Mouse (Mus musculus): ENCODE measurements around the gene Akap1. TPM values are rescaled to one million over a fixed set of nuclear protein-coding genes. Genes with fewer than 3 reads are reported as not detected.

Gene Akap1
- polyA plus RNA-seq, 1 experiment from 2014 or later: 24.6 TPM

GRCm38 (mm10) chr11:88840292-88840691, 24.1 kb downstream of the Akap1 start:
- ATAC-seq (ENCODE audit: insufficient read depth, low FRiP score, low read depth): no peak
- H3K27me3 ChIP-seq (replicated peaks): no peaks in the 10 kb centered on the region
- H3K9me3 ChIP-seq: no peaks in the 10 kb centered on the region
- peaks cover 6% of the 10 kb centered on the region; the same call in 1 of the 2 replicates for H3K4me1 ChIP-seq
- H3K36me3 ChIP-seq: peaks cover 33% of the 10 kb centered on the region
- no peak overlapping the region for H3K4me3 ChIP-seq (replicated peaks)
- H3K9ac ChIP-seq: no peak overlapping the region
- 73% methylated on average over 8 of the region's 8 CpGs for WGBS
- H3K4me2 ChIP-seq: no peak overlapping the region
- no peak overlapping the region for H3K27ac ChIP-seq

GRCm38 (mm10) chr11:88839379-88839778, 25.0 kb downstream of the Akap1 start:
- Histone ChIP-seq H3K4me3 (replicated peaks) (no peak overlapping the region), H3K9me3 (no peaks in the 10 kb centered on the region), H3K4me2 (no peak overlapping the region), H3K4me1 (peaks cover 6% of the 10 kb centered on the region; the same call in 1 of the 2 replicates), H3K9ac (no peak overlapping the region), H3K27me3 (replicated peaks) (no peaks in the 10 kb centered on the region), H3K27ac (no peak overlapping the region), H3K36me3 (peaks cover 31% of the 10 kb centered on the region)
- no peak for ATAC-seq (ENCODE audit: insufficient read depth, low FRiP score, low read depth)
- 86% methylated on average over 6 of the region's 6 CpGs for WGBS

GRCm38 (mm10) chr11:88838630-88839029, 25.8 kb downstream of the Akap1 start:
- Histone ChIP-seq H3K4me3 (replicated peaks) (no peak overlapping the region), H3K27me3 (replicated peaks) (no peaks in the 10 kb centered on the region), H3K9ac (no peak overlapping the region), H3K36me3 (peaks cover 30% of the 10 kb centered on the region), H3K9me3 (no peaks in the 10 kb centered on the region), H3K4me1 (peaks cover 6% of the 10 kb centered on the region; the same call in 1 of the 2 replicates), H3K27ac (no peak overlapping the region), H3K4me2 (no peak overlapping the region)
- 90% methylated on average over 13 of the region's 13 CpGs for WGBS
- ATAC-seq (ENCODE audit: insufficient read depth, low FRiP score, low read depth): no peak

GRCm38 (mm10) chr11:88834606-88835005, 29.8 kb downstream of the Akap1 start:
- Histone ChIP-seq H3K4me2 (no peak overlapping the region), H3K4me3 (replicated peaks) (no peak overlapping the region), H3K9ac (no peak overlapping the region), H3K4me1 (no peaks in the 10 kb centered on the region), H3K27me3 (replicated peaks) (no peaks in the 10 kb centered on the region), H3K36me3 (peaks cover 41% of the 10 kb centered on the region), H3K27ac (no peak overlapping the region), H3K9me3 (no peaks in the 10 kb centered on the region)
- no peak for ATAC-seq (ENCODE audit: insufficient read depth, low FRiP score, low read depth)
- whole genome bisulfite sequencing: 92% methylated on average over 11 of the region's 11 CpGs

- Histone ChIP-seq H3K36me3 (peaks cover 43% of the 10 kb centered on the region), H3K9me3 (no peaks in the 10 kb centered on the region)
- no peak for ATAC-seq (ENCODE audit: insufficient read depth, low FRiP score, low read depth)
Observed at GRCm38 (mm10) chr11:88834134-88834533, 30.3 kb downstream of the Akap1 start.

GRCm38 (mm10) chr11:88833099-88833498, 31.3 kb downstream of the Akap1 start:
- Histone ChIP-seq H3K36me3 (peaks cover 37% of the 10 kb centered on the region), H3K4me2 (no peak overlapping the region), H3K27me3 (replicated peaks) (no peaks in the 10 kb centered on the region), H3K9me3 (no peaks in the 10 kb centered on the region), H3K4me3 (replicated peaks) (no peak overlapping the region), H3K27ac (0 out of 2 replicates have a peak overlapping the region, but pooled peaks have one; percentile 37), H3K4me1 (no peaks in the 10 kb centered on the region), H3K9ac (no peak overlapping the region)
- peak; percentile 90 for ATAC-seq (ENCODE audit: insufficient read depth, low FRiP score, low read depth)
- 51% methylated on average over 4 of the region's 4 CpGs for WGBS

More at GRCm38 (mm10) chr11:88834134-88834533, 30.3 kb downstream of the Akap1 start:
- H3K27ac ChIP-seq: no peak overlapping the region
- no peaks in the 10 kb centered on the region for H3K27me3 ChIP-seq (replicated peaks)
- no peak overlapping the region for H3K9ac ChIP-seq
- no peak overlapping the region for H3K4me2 ChIP-seq
- no peak overlapping the region for H3K4me3 ChIP-seq (replicated peaks)
- WGBS: 89% methylated on average over 14 of the region's 14 CpGs
- H3K4me1 ChIP-seq: no peaks in the 10 kb centered on the region

- H3K4me3 ChIP-seq (replicated peaks): no peak overlapping the region
- no peak for ATAC-seq (ENCODE audit: insufficient read depth, low FRiP score, low read depth)
- H3K9ac ChIP-seq: no peak overlapping the region
- H3K9me3 ChIP-seq: no peaks in the 10 kb centered on the region
- no peaks in the 10 kb centered on the region for H3K27me3 ChIP-seq (replicated peaks)
- no peak overlapping the region for H3K27ac ChIP-seq
- H3K4me2 ChIP-seq: no peak overlapping the region
- 97% methylated on average over 2 of the region's 2 CpGs for WGBS
- no peaks in the 10 kb centered on the region for H3K4me1 ChIP-seq
- peaks cover 22% of the 10 kb centered on the region for H3K36me3 ChIP-seq
Observed at GRCm38 (mm10) chr11:88830257-88830804, 34.1 kb downstream of the Akap1 start.

GRCm38 (mm10) chr11:88828528-88828927, 35.9 kb downstream of the Akap1 start:
- no peak overlapping the region for H3K27ac ChIP-seq
- no peak for ATAC-seq (ENCODE audit: insufficient read depth, low FRiP score, low read depth)
- no peaks in the 10 kb centered on the region for H3K27me3 ChIP-seq (replicated peaks)
- no peak overlapping the region for H3K4me2 ChIP-seq
- H3K36me3 ChIP-seq: peaks cover 16% of the 10 kb centered on the region; the same call in 1 of the 2 replicates
- no peaks in the 10 kb centered on the region for H3K4me1 ChIP-seq
- no peak overlapping the region for H3K9ac ChIP-seq
- no peak overlapping the region for H3K4me3 ChIP-seq (replicated peaks)
- no peaks in the 10 kb centered on the region for H3K9me3 ChIP-seq

- H3K27me3 ChIP-seq (replicated peaks): peaks cover 15% of the 10 kb centered on the region; the same call in 1 of the 2 replicates
- 37% methylated on average over 7 of the region's 7 CpGs for WGBS
- no peak overlapping the region for H3K4me2 ChIP-seq
- H3K27ac ChIP-seq: no peak overlapping the region
- ATAC-seq (ENCODE audit: insufficient read depth, low FRiP score, low read depth): no peak
- H3K36me3 ChIP-seq: peaks cover 8% of the 10 kb centered on the region; the same call in 1 of the 2 replicates
- H3K9me3 ChIP-seq: no peaks in the 10 kb centered on the region
- H3K9ac ChIP-seq: no peak overlapping the region
- H3K4me1 ChIP-seq: peaks cover 5% of the 10 kb centered on the region; the same call in 1 of the 2 replicates
- H3K4me3 ChIP-seq (replicated peaks): no peak overlapping the region
Observed at GRCm38 (mm10) chr11:88825909-88826308, 38.5 kb downstream of the Akap1 start.

- ATAC-seq (ENCODE audit: insufficient read depth, low FRiP score, low read depth): peak; percentile 51
- Histone ChIP-seq H3K27ac (no peak overlapping the region), H3K9ac (no peak overlapping the region), H3K9me3 (no peaks in the 10 kb centered on the region), H3K4me3 (replicated peaks) (0 out of 2 replicates have a peak overlapping the region, but pooled peaks have one; percentile 16), H3K4me2 (peak overlapping the region; percentile 47), H3K36me3 (no peaks in the 10 kb centered on the region), H3K27me3 (replicated peaks) (peaks cover 15% of the 10 kb centered on the region; the same call in 1 of the 2 replicates), H3K4me1 (peaks cover 10% of the 10 kb centered on the region; the same call in 1 of the 2 replicates)
- WGBS: 3% methylated on average over 7 of the region's 7 CpGs
Observed at GRCm38 (mm10) chr11:88822991-88823390, 41.4 kb downstream of the Akap1 start.

- Histone ChIP-seq H3K4me2 (peak overlapping the region; percentile 47), H3K9me3 (no peaks in the 10 kb centered on the region), H3K4me1 (peaks cover 10% of the 10 kb centered on the region; the same call in 1 of the 2 replicates), H3K27ac (no peak overlapping the region), H3K36me3 (no peaks in the 10 kb centered on the region), H3K27me3 (replicated peaks) (peaks cover 15% of the 10 kb centered on the region; the same call in 1 of the 2 replicates), H3K4me3 (replicated peaks) (0 out of 2 replicates have a peak overlapping the region, but pooled peaks have one; percentile 16), H3K9ac (no peak overlapping the region)
- 23% methylated on average over 5 of the region's 5 CpGs for WGBS
- ATAC-seq (ENCODE audit: insufficient read depth, low FRiP score, low read depth): no peak
Observed at GRCm38 (mm10) chr11:88822526-88822925, 41.9 kb downstream of the Akap1 start.

GRCm38 (mm10) chr11:88820742-88821576, 43.4 kb downstream of the Akap1 start:
- H3K9ac ChIP-seq: no peak overlapping the region
- 10% methylated on average over 24 of the region's 24 CpGs for WGBS
- no peaks in the 10 kb centered on the region for H3K36me3 ChIP-seq
- 0 out of 2 replicates have a peak, but pooled peaks have one; percentile 45 for ATAC-seq (ENCODE audit: insufficient read depth, low FRiP score, low read depth)
- H3K27me3 ChIP-seq (replicated peaks): peaks cover 15% of the 10 kb centered on the region; the same call in 1 of the 2 replicates
- no peak overlapping the region; the same call in 1 of the 2 replicates for H3K27ac ChIP-seq
- H3K4me3 ChIP-seq (replicated peaks): no peak overlapping the region
- H3K4me2 ChIP-seq: peak overlapping the region; percentile 29; the same call in 1 of the 2 replicates
- peaks cover 10% of the 10 kb centered on the region; the same call in 1 of the 2 replicates for H3K4me1 ChIP-seq
- H3K9me3 ChIP-seq: no peaks in the 10 kb centered on the region

Measured in stomach, embryonic 15.5 days (tissue).